Mouse (Mus musculus) CH12.LX (cell line): ENCODE data around the gene Nup54.

Experiments used
- CTCF ChIP-seq, 2 experiments: IDR thresholded peaks in 1 of 2; conservative IDR thresholded peaks in 1 of 2; 2 replicates each; pipeline ENCODE4 v1.5.1; 2011 to 2012; ENCODE audit warnings: low read depth in 2 of 2, low read length in 2 of 2, improper control_type of control experiment in 1 of 2, inconsistent platforms in 1 of 2, mild to moderate bottlenecking in 1 of 2, moderate library complexity in 1 of 2
- EP300 ChIP-seq: IDR thresholded peaks from 2 replicates; pipeline ENCODE4 v1.6.1; 2011; ENCODE audit warnings: low read length, improper control_type of control experiment
- GABPA ChIP-seq: IDR thresholded peaks from 2 replicates; pipeline ENCODE4 v1.6.1; 2012; ENCODE audit warnings: low read depth, low read length, improper control_type of control experiment, inconsistent platforms; ENCODE audit not compliant: insufficient replicate concordance
- JUND ChIP-seq: conservative IDR thresholded peaks from 2 replicates; pipeline ENCODE4 v1.6.1; 2011; ENCODE audit warnings: low read depth, low read length, improper control_type of control experiment
- USF1 ChIP-seq: IDR thresholded peaks from 2 replicates; pipeline ENCODE4 v1.6.1; 2014; ENCODE audit warnings: low read depth, mild to moderate bottlenecking, inconsistent platforms, low read length, improper control_type of control experiment

DNA sequence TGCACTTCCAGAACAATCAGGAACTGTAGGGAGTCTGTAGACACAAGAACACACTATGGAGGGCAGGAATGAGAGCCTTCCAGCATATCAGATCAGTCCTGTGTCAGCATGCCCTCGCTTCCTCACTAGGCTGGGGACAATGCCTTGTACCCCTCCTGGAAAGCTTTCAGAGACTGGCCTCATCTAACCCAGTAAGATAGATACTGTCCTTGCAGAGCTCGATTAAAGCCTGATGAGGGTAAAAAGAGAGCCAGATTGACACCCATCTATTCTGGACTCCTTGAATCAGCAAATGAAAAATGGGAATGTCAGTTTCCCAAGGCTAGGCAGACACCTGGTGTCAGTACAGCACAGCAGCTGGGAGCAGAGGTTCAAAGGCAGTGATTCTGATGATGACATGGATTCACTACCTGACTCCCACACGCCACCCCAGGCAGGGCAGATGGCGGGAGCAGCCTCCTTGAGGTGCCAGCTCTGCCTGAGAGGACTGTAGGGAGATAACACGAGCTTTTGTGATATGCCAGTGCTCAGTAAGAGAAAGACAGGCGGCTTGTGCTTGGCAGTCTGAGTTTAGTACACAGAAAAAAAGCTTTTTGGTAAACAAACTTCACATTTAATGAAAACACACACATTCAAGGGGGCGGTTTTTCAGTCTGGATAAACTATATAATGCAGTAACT is 23.4 kb downstream of the Nup54 start:
- TF ChIP-seq CTCF (conservative IDR thresholded peaks at IDR 0.05 in 1 of 2, IDR thresholded peaks at IDR 0.05 in 1 of 2; ENCODE audit: low read depth in 2 of 2, low read length in 2 of 2) (no peak), JUND (no peak), USF1 (no peak), EP300 (no peak), GABPA (no peak)
